Mouse (Mus musculus) embryonic facial prominence, embryonic 12.5 days (tissue): Measurements from ENCODE around the gene Sgo2b. TPM values are rescaled to one million over a fixed set of nuclear protein-coding genes. Genes with fewer than 3 reads are reported as not detected.
"Not testable (repeated sequence)": the region's sequence is repeated elsewhere in the genome, so short reads cannot be mapped to it uniquely, and the experiment has no call there.

Experiments
- ATAC-seq: fragments of 200-750 bp; cut with Nextera tagmentation; 2 replicates; pipeline ENCODE4 v1.8.0; 2017; ENCODE audit not compliant: insufficient number of reproducible peaks, insufficient read depth, low FRiP score, low TSS enrichment
- H3K27ac ChIP-seq: fragments of 300-500 bp; sonication (generic); 2 replicates; pipeline ENCODE4 v1.5.1; 2016; ENCODE audit warnings: mild to moderate bottlenecking
- H3K27me3 ChIP-seq: fragments of 300-500 bp; sonication (generic); 2 replicates; pipeline ENCODE4 v1.6.1; 2016; ENCODE audit warnings: mild to moderate bottlenecking, moderate library complexity
- H3K36me3 ChIP-seq: fragments of 300-500 bp; sonication (generic); 2 replicates; pipeline ENCODE4 v1.6.1; 2016; ENCODE audit warnings: mild to moderate bottlenecking
- H3K4me1 ChIP-seq: fragments of 300-500 bp; sonication (generic); 2 replicates; pipeline ENCODE4 v1.6.1; 2016
- H3K4me2 ChIP-seq: fragments of 300-500 bp; sonication (generic); replicated peaks from 2 replicates; pipeline ENCODE4 v1.6.1; 2016; ENCODE audit warnings: mild to moderate bottlenecking, moderate library complexity
- H3K4me3 ChIP-seq: fragments of 300-500 bp; sonication (generic); 2 replicates; pipeline ENCODE4 v1.5.1; 2016; ENCODE audit warnings: mild to moderate bottlenecking
- H3K9ac ChIP-seq: fragments of 300-500 bp; sonication (generic); 2 replicates; pipeline ENCODE4 v1.6.1; 2016; ENCODE audit warnings: mild to moderate bottlenecking, moderate library complexity
- H3K9me3 ChIP-seq: fragments of 300-500 bp; sonication (generic); 2 replicates; pipeline ENCODE4 v1.6.1; 2016; ENCODE audit warnings: mild to moderate bottlenecking, moderate library complexity
- WGBS: fragments of 180-500 bp; shearing (Covaris S2); methylation state at CpG from one replicate; pipeline ENCODE4 v1.1.7; 2016; 5-methylcytosine and 5-hydroxymethylcytosine counted together
- polyA plus RNA-seq: library from polyadenylated mRNA; unstranded; fragments of >200 nt; fragmentation: Nextera tagmentation; extraction: Ambion mirVana; gene quantifications from 2 replicates; pipeline ENCODE4 v1.2.1, GENCODE M21; 2016

The Sgo2b gene
- 0.05 and 0.06 TPM in 2 replicates for polyA plus RNA-seq

- no peak within 1 kb of the TSS for H3K27ac ChIP-seq
- no peak within 1 kb of the TSS for H3K9ac ChIP-seq
- no peaks in the 10 kb centered on the region for H3K9me3 ChIP-seq
- peaks cover 8% of the 10 kb centered on the region; the same call in 1 of the 2 replicates for H3K27me3 ChIP-seq
- 5% methylated on average over 28 of the region's 30 CpGs for WGBS
- peak within 1 kb of the TSS; percentile 67 for H3K4me2 ChIP-seq
- ATAC-seq, result 0 out of 2 replicates have a peak, but pooled peaks have one; percentile 47
- peak within 1 kb of the TSS; percentile 34 for H3K4me3 ChIP-seq
- no peaks in the 10 kb centered on the region for H3K4me1 ChIP-seq
- H3K36me3 ChIP-seq, result no peaks in the 10 kb centered on the region
Observed at GRCm38 (mm10) chr8:63951626-63952377, at the start of gene Sgo2b. Gene Sgo2b, minus strand, starts transcription at chr8:63952248.

- H3K27ac ChIP-seq, H3K36me3 ChIP-seq, H3K9me3 ChIP-seq, H3K9ac ChIP-seq, H3K27me3 ChIP-seq, H3K4me3 ChIP-seq, H3K4me2 ChIP-seq, H3K4me1 ChIP-seq, ATAC-seq: not testable (repeated sequence)
- 45% methylated on average over 9 of the region's 9 CpGs for WGBS
Observed at GRCm38 (mm10) chr8:63970612-63971391, 18.8 kb upstream of the Sgo2b start.

- Histone ChIP-seq H3K4me2 (no peak overlapping the region), H3K9me3 (no peaks in the 10 kb centered on the region), H3K36me3 (no peaks in the 10 kb centered on the region), H3K27me3 (no peaks in the 10 kb centered on the region), H3K4me3 (no peak overlapping the region), H3K4me1 (no peaks in the 10 kb centered on the region), H3K27ac (no peak overlapping the region), H3K9ac (no peak overlapping the region)
- WGBS, result 77% methylated on average over 3 of the region's 3 CpGs
- ATAC-seq, result no peak
Observed at GRCm38 (mm10) chr8:63961032-63961785, 9.2 kb upstream of the Sgo2b start.

GRCm38 (mm10) chr8:63953802-63954201 is 1.8 kb upstream of the Sgo2b start:
- H3K27me3 ChIP-seq, ATAC-seq, H3K36me3 ChIP-seq, H3K27ac ChIP-seq, H3K4me1 ChIP-seq, H3K4me3 ChIP-seq, H3K9me3 ChIP-seq, H3K4me2 ChIP-seq, H3K9ac ChIP-seq: not testable (repeated sequence)
- 85% methylated on average over 4 of the region's 4 CpGs for WGBS

GRCm38 (mm10) chr8:63933171-63933570 is 18.9 kb downstream of the Sgo2b start:
- Histone ChIP-seq H3K27me3 (no peaks in the 10 kb centered on the region), H3K36me3 (no peaks in the 10 kb centered on the region), H3K4me2 (no peak overlapping the region), H3K9me3 (no peaks in the 10 kb centered on the region), H3K27ac (no peak overlapping the region), H3K9ac (no peak overlapping the region), H3K4me3 (no peak overlapping the region), H3K4me1 (no peaks in the 10 kb centered on the region)
- 71% methylated on average over 7 of the region's 7 CpGs for WGBS
- no peak for ATAC-seq

- Histone ChIP-seq H3K9ac (no peak overlapping the region), H3K4me2 (no peak overlapping the region)
Observed at GRCm38 (mm10) chr8:63929301-63930097, 22.5 kb downstream of the Sgo2b start.

GRCm38 (mm10) chr8:63921257-63921960 is 30.6 kb downstream of the Sgo2b start:
- H3K36me3 ChIP-seq, result no peaks in the 10 kb centered on the region
- 70% methylated on average over 4 of the region's 4 CpGs for WGBS
- H3K9ac ChIP-seq, result no peak overlapping the region
- H3K27me3 ChIP-seq, result no peaks in the 10 kb centered on the region
- H3K4me2 ChIP-seq, result no peak overlapping the region
- H3K4me1 ChIP-seq, result no peaks in the 10 kb centered on the region
- no peak overlapping the region for H3K4me3 ChIP-seq
- H3K9me3 ChIP-seq, result no peaks in the 10 kb centered on the region
- ATAC-seq, result no peak; the same call in 1 of the 2 replicates
- no peak overlapping the region for H3K27ac ChIP-seq

More at GRCm38 (mm10) chr8:63929301-63930097, 22.5 kb downstream of the Sgo2b start:
- no peaks in the 10 kb centered on the region for H3K27me3 ChIP-seq
- H3K27ac ChIP-seq, result no peak overlapping the region
- WGBS, result 69% methylated on average over 3 of the region's 3 CpGs
- no peak for ATAC-seq
- no peak overlapping the region for H3K4me3 ChIP-seq
- no peaks in the 10 kb centered on the region for H3K4me1 ChIP-seq
- no peaks in the 10 kb centered on the region for H3K9me3 ChIP-seq
- H3K36me3 ChIP-seq, result no peaks in the 10 kb centered on the region

- Histone ChIP-seq H3K9ac (no peak overlapping the region), H3K4me2 (no peak overlapping the region), H3K36me3 (no peaks in the 10 kb centered on the region), H3K4me1 (no peaks in the 10 kb centered on the region), H3K27me3 (no peaks in the 10 kb centered on the region), H3K27ac (no peak overlapping the region), H3K9me3 (no peaks in the 10 kb centered on the region), H3K4me3 (no peak overlapping the region)
- ATAC-seq, result no peak
- 89% methylated on average over 2 of the region's 2 CpGs for WGBS
Observed at GRCm38 (mm10) chr8:63895096-63895495, 57.0 kb downstream of the Sgo2b start.

- Histone ChIP-seq H3K27me3 (no peaks in the 10 kb centered on the region), H3K27ac (no peak overlapping the region), H3K9me3 (no peaks in the 10 kb centered on the region), H3K9ac (no peak overlapping the region), H3K4me3 (no peak overlapping the region), H3K36me3 (no peaks in the 10 kb centered on the region), H3K4me1 (no peaks in the 10 kb centered on the region; the same call in 1 of the 2 replicates), H3K4me2 (no peak overlapping the region)
- ATAC-seq, result no peak
- WGBS, result 83% methylated on average over 4 of the region's 4 CpGs
Observed at GRCm38 (mm10) chr8:63878353-63878752, 73.7 kb downstream of the Sgo2b start.

- Histone ChIP-seq H3K9ac (no peak overlapping the region), H3K36me3 (no peaks in the 10 kb centered on the region), H3K27ac (no peak overlapping the region), H3K4me3 (no peak overlapping the region), H3K4me1 (no peaks in the 10 kb centered on the region; the same call in 1 of the 2 replicates), H3K9me3 (no peaks in the 10 kb centered on the region), H3K4me2 (no peak overlapping the region), H3K27me3 (no peaks in the 10 kb centered on the region)
- WGBS, result 17% methylated on average over 6 of the region's 6 CpGs
- no peak for ATAC-seq
Observed at GRCm38 (mm10) chr8:63877393-63877792, 74.7 kb downstream of the Sgo2b start.
